Mouse (Mus musculus) midbrain, embryonic 16.5 days (tissue): ENCODE measurements at regions not wholly inside any gene's neighbourhood (a gene's known extent, or its start where the extent isn't known, plus 50 kb on each side); places are given as distances from the start of the nearest gene placed in this dataset.
"Not testable (repeated sequence)": the region's sequence is repeated elsewhere in the genome, so short reads cannot be mapped to it uniquely, and the experiment has no call there.

Source experiments
- ATAC-seq: fragments of 200-750 bp; cut with Nextera tagmentation; 2 replicates; pipeline ENCODE4 v1.8.0; 2017; ENCODE audit warnings: moderate TSS enrichment
- H3K27ac ChIP-seq: fragments of 300-500 bp; sonication (generic); 2 replicates; pipeline ENCODE4 v1.5.1; 2014; ENCODE audit warnings: mild to moderate bottlenecking, low read length, mixed read lengths
- H3K27me3 ChIP-seq: fragments of 300-500 bp; sonication (generic); 2 replicates; pipeline ENCODE4 v1.6.1; 2014; ENCODE audit warnings: low read depth, low read length, mixed read lengths; ENCODE audit not compliant: control insufficient read depth, insufficient read depth
- H3K36me3 ChIP-seq: fragments of 300-500 bp; sonication (generic); 2 replicates; pipeline ENCODE4 v1.6.1; 2014; ENCODE audit warnings: mild to moderate bottlenecking, low read length, moderate library complexity, mixed read lengths; ENCODE audit not compliant: control insufficient read depth, insufficient read depth
- H3K4me1 ChIP-seq: fragments of 300-500 bp; sonication (generic); 2 replicates; pipeline ENCODE4 v1.6.1; 2014; ENCODE audit warnings: mild to moderate bottlenecking, low read length, mixed read lengths; ENCODE audit not compliant: control insufficient read depth, insufficient read depth
- H3K4me2 ChIP-seq: fragments of 300-500 bp; sonication (generic); 2 replicates; pipeline ENCODE4 v1.6.1; 2014; ENCODE audit warnings: mild to moderate bottlenecking, low read length, mixed read lengths
- H3K4me3 ChIP-seq: fragments of 300-500 bp; sonication (generic); 2 replicates; pipeline ENCODE4 v1.5.1; 2014; ENCODE audit warnings: low read depth, mild to moderate bottlenecking, low read length, moderate library complexity, mixed read lengths
- H3K9ac ChIP-seq: fragments of 300-500 bp; sonication (generic); 2 replicates; pipeline ENCODE4 v1.6.1; 2014; ENCODE audit warnings: low read depth, low read length, mixed read lengths
- H3K9me3 ChIP-seq: fragments of 300-500 bp; sonication (generic); replicated peaks from 2 replicates; pipeline ENCODE4 v1.6.1; 2014; ENCODE audit warnings: mild to moderate bottlenecking, low read length, mixed read lengths; ENCODE audit not compliant: control insufficient read depth, poor library complexity, severe bottlenecking
- WGBS: fragments of 180-500 bp; shearing (Covaris S2); extraction: QIAGEN DNeasy Blood & Tissue Kit; methylation state at CpG from one replicate; pipeline ENCODE4 v1.1.7; 2014; 5-methylcytosine and 5-hydroxymethylcytosine counted together

- not testable (repeated sequence) for H3K9ac ChIP-seq, H3K27me3 ChIP-seq, H3K4me1 ChIP-seq, H3K27ac ChIP-seq, ATAC-seq, H3K4me3 ChIP-seq, H3K36me3 ChIP-seq, H3K9me3 ChIP-seq, H3K4me2 ChIP-seq
- 85% methylated on average over 3 of the region's 3 CpGs for WGBS
Measured at GRCm38 (mm10) chr16:21102033-21102432, 51.8 kb downstream of the Teddm3 start.

DNA sequence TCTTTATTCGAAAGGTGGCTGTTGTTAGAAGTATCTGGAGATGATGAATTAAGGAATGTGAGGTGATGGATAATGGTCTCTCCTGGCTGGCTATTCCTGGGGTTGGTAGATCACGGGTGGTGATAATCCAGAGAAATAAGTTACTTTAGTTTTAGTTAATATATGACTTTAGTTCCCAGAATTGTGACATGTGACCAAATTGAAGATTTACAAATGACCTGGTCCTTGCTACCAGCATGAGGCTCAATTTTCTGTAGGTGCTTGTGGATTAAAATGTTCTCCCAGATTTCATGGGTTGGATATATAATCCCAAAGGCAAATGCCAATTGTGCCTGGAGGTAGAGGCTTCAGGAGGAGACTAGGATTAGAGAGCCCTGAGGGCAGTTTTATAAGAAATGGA lies 53.7 kb downstream of the Teddm3 start:
- not testable (repeated sequence) for H3K4me3 ChIP-seq, H3K36me3 ChIP-seq, H3K27me3 ChIP-seq, H3K27ac ChIP-seq, H3K4me1 ChIP-seq, H3K4me2 ChIP-seq, H3K9me3 ChIP-seq, H3K9ac ChIP-seq, ATAC-seq
- WGBS: 82% methylated on average over 2 of the region's 2 CpGs

- no peaks in the 10 kb centered on the region for H3K4me1 ChIP-seq
- no peak for ATAC-seq
Measured at GRCm38 (mm10) chr16:21074779-21075148, 79.0 kb downstream of the Teddm3 start.

DNA sequence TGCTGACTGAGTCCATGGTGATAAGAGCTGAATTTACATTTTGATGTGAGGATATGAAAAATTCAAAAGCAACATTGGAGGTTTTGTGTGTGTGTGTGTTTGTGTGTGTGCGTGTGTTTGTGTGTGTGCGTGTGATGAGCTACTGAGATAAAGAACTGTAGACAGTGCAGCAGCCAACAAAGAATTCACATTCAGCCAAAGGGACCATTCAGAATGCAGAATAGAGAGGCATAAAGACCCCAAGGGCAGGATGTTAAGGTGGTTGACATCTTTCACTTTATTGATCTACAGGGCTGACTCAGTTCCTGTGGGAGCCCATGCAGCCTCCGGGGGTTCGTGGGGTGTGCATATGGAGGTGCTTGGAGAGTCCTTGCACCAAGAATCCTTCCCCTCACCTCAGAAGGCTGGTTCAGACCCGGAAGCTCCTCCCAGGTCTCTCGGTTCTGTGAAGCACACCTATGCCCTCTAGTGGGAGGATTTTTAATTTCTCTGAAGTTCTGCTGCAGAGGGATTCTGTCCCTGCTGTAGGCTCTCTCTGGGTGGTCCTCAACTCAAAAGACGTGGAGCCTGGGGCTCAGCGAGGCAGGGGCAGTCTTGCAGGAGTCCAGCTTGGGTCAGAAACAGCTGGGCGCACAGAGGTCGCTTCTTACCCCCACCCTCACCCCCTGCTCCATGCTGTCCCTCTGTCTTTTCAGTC lies 79.6 kb downstream of the Teddm3 start:
- H3K9ac ChIP-seq, H3K36me3 ChIP-seq, H3K9me3 ChIP-seq, H3K27me3 ChIP-seq, H3K27ac ChIP-seq, H3K4me1 ChIP-seq, H3K4me3 ChIP-seq: not testable (repeated sequence)
- H3K4me2 ChIP-seq: peak overlapping the region; percentile 31
- ATAC-seq: peak; percentile 86
- 38% methylated on average over 6 of the region's 10 CpGs for WGBS

More at GRCm38 (mm10) chr16:21074779-21075148, 79.0 kb downstream of the Teddm3 start:
- H3K27ac ChIP-seq: no peak overlapping the region
- H3K36me3 ChIP-seq: no peaks in the 10 kb centered on the region
- no peak overlapping the region for H3K4me3 ChIP-seq
- no peak overlapping the region for H3K4me2 ChIP-seq
- WGBS: 69% methylated on average over 5 of the region's 5 CpGs
- H3K9me3 ChIP-seq: no peaks in the 10 kb centered on the region
- H3K9ac ChIP-seq: no peak overlapping the region
- no peaks in the 10 kb centered on the region for H3K27me3 ChIP-seq

DNA sequence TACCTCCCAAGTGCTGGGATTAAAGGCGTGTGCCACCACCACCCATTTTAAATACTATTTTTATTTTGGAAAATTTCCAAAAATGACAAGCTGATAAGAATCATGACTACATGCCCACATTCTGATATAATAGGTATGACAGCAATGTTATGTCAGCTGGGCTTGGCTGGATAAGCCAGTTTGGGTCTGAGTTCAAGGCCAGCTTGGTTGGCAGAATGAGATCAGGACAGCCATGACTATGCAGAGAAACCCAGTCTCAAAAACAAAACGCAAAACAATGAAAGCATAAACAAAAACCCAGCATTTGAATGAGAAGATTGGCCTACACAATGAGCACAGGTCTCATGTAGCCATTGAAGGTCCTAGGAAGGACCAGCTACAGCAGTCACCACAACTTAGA lies 93.6 kb downstream of the Teddm3 start:
- no peak overlapping the region for H3K9ac ChIP-seq
- ATAC-seq: no peak
- H3K4me1 ChIP-seq: no peaks in the 10 kb centered on the region
- H3K27me3 ChIP-seq: no peaks in the 10 kb centered on the region
- WGBS: 71% methylated on average over 2 of the region's 2 CpGs
- no peak overlapping the region for H3K27ac ChIP-seq
- H3K36me3 ChIP-seq: no peaks in the 10 kb centered on the region
- H3K9me3 ChIP-seq: no peaks in the 10 kb centered on the region
- H3K4me2 ChIP-seq: no peak overlapping the region
- H3K4me3 ChIP-seq: no peak overlapping the region

DNA sequence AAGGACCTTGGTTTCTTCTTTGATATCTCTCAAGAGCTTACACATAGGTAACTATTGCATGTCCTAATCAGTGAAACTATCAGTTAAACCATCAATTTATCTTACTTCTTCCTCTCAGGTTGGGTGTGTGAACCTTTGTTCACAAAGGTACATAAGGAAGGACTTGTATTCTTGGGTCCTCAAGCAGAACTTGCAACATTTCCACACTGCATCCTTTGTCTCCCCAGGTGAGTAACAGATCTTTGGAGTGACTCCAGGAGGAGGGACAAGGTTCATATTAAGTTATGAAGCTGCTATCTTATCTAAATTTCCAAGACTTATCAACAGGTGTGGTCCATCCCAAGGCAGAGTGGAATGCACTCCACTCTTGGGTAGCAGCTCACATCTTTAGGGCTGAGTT lies 99.0 kb downstream of the Teddm3 start:
- H3K36me3 ChIP-seq: no peaks in the 10 kb centered on the region
- no peak overlapping the region for H3K27ac ChIP-seq
- H3K4me2 ChIP-seq: no peak overlapping the region
- no peak overlapping the region for H3K4me3 ChIP-seq
- no peak overlapping the region for H3K9ac ChIP-seq
- no peaks in the 10 kb centered on the region for H3K27me3 ChIP-seq
- no peak for ATAC-seq
- no peaks in the 10 kb centered on the region for H3K4me1 ChIP-seq
- no peaks in the 10 kb centered on the region for H3K9me3 ChIP-seq

DNA sequence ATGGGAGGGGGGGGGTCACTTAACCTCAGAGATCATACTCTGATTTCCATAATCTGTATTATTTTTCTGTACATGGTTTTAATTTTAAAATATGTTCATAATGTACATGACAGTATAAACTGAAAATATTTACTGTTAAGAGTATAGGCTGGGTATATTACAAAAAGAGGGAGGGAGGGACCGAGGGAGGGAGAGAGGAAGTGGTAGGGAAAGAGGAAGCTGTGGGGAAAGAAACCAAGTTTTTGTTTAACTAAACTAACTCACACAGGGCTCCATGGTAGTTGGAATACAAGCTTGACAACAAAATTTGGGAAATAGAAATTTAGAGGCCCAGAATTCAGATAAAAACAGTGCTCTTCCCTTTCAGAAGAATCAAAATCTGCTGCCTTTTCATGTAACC lies 131.7 kb downstream of the Teddm3 start:
- 84% methylated on average over 1 of the region's 1 CpGs for WGBS
- H3K4me2 ChIP-seq, H3K27me3 ChIP-seq, H3K4me3 ChIP-seq, H3K9me3 ChIP-seq, H3K36me3 ChIP-seq, H3K4me1 ChIP-seq, ATAC-seq, H3K27ac ChIP-seq, H3K9ac ChIP-seq: not testable (repeated sequence)

DNA sequence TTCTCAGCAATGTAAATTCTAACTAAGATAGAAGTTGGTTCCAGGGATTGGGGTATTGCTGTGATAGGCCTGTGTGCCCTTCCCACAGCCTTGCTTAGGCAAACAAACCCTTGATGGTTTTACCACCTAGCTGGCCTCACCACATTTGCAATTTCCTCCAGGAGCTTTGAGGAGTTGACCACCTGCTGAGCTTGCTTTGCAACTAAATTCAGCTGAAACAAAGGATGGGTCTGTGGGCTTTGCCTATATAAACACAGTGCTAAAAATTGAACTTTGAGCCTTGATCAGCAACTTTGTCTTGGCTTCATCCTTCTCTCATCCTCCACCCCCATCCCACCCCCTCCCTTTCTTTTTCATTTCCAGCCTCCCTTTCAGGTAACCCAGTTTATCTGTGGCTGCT lies 148.9 kb downstream of the Teddm3 start:
- Histone ChIP-seq H3K36me3 (no peaks in the 10 kb centered on the region), H3K9ac (no peak overlapping the region), H3K27ac (no peak overlapping the region), H3K27me3 (no peaks in the 10 kb centered on the region), H3K4me3 (no peak overlapping the region), H3K4me1 (no peaks in the 10 kb centered on the region), H3K4me2 (no peak overlapping the region), H3K9me3 (peaks cover 5% of the 10 kb centered on the region; the same call in 1 of the 2 replicates)
- no peak for ATAC-seq

DNA sequence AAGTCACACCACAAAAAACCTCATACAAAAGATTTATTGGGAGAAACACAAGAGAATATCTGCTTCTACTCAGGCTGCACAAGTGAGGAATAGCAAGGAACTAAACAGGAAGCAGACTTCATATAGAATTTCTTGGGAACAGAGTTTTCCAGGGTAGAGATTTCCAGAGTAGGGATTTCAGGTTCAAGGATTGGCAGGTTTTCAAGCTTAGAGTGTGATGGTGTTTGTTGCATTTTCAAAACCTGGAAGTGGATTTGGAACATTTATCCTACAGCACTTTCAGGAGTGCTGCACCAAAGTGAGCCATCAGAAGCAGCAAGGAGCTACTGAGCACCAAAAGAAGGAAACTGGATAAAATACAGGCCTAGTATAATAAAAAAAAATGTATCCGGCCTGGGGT lies 152.7 kb downstream of the Teddm3 start:
- ATAC-seq: no peak
- no peaks in the 10 kb centered on the region for H3K27me3 ChIP-seq
- 84% methylated on average over 1 of the region's 1 CpGs for WGBS
- H3K4me2 ChIP-seq: no peak overlapping the region
- H3K4me3 ChIP-seq: no peak overlapping the region
- H3K27ac ChIP-seq: no peak overlapping the region
- no peak overlapping the region for H3K9ac ChIP-seq
- H3K36me3 ChIP-seq: no peaks in the 10 kb centered on the region
- peaks cover 5% of the 10 kb centered on the region; the same call in 1 of the 2 replicates for H3K9me3 ChIP-seq
- no peaks in the 10 kb centered on the region for H3K4me1 ChIP-seq
